Mouse (Mus musculus) forebrain, embryonic 12.5 days (tissue): ENCODE results near the gene Idh3g. TPM values are rescaled to one million over a fixed set of nuclear protein-coding genes. Genes with fewer than 3 reads are reported as not detected.
A peak's percentile ranks its signal among the peaks of the same experiment; 100 is the strongest.

ENCODE experiments used
- ATAC-seq: fragments of 200-750 bp; cut with Nextera tagmentation; 2 replicates; pipeline ENCODE4 v1.8.0; 2017; ENCODE audit warnings: moderate TSS enrichment; ENCODE audit not compliant: low FRiP score
- H3K27ac ChIP-seq: fragments of 300-500 bp; sonication (generic); 2 replicates; pipeline ENCODE4 v1.5.1; 2016; ENCODE audit warnings: mild to moderate bottlenecking
- H3K27me3 ChIP-seq: fragments of 300-500 bp; sonication (generic); 2 replicates; pipeline ENCODE4 v1.6.1; 2016; ENCODE audit warnings: mild to moderate bottlenecking
- H3K36me3 ChIP-seq: fragments of 300-500 bp; sonication (generic); replicated peaks from 2 replicates; pipeline ENCODE4 v1.6.1; 2016; ENCODE audit warnings: mild to moderate bottlenecking
- H3K4me1 ChIP-seq: fragments of 300-500 bp; sonication (generic); 2 replicates; pipeline ENCODE4 v1.6.1; 2016
- H3K4me2 ChIP-seq: fragments of 300-500 bp; sonication (generic); 2 replicates; pipeline ENCODE4 v1.6.1; 2016; ENCODE audit warnings: mild to moderate bottlenecking, moderate library complexity
- H3K4me3 ChIP-seq: fragments of 300-500 bp; sonication (generic); replicated peaks from 2 replicates; pipeline ENCODE4 v1.5.1; 2016; ENCODE audit warnings: mild to moderate bottlenecking
- H3K9ac ChIP-seq: fragments of 300-500 bp; sonication (generic); 2 replicates; pipeline ENCODE4 v1.6.1; 2016; ENCODE audit warnings: mild to moderate bottlenecking
- H3K9me3 ChIP-seq: fragments of 300-500 bp; sonication (generic); 2 replicates; pipeline ENCODE4 v1.6.1; 2016
- WGBS: fragments of 180-500 bp; shearing (Covaris S2); methylation state at CpG from one replicate; pipeline ENCODE4 v1.1.7; 2016; 5-methylcytosine and 5-hydroxymethylcytosine counted together
- polyA plus RNA-seq: library from polyadenylated mRNA; unstranded; fragments of >200 nt; fragmentation: Nextera tagmentation; extraction: Ambion mirVana; gene quantifications from 2 replicates; pipeline ENCODE4 v1.2.1, GENCODE M21; 2016

Idh3g gene
- 163 and 164 TPM in 2 replicates for polyA plus RNA-seq

DNA sequence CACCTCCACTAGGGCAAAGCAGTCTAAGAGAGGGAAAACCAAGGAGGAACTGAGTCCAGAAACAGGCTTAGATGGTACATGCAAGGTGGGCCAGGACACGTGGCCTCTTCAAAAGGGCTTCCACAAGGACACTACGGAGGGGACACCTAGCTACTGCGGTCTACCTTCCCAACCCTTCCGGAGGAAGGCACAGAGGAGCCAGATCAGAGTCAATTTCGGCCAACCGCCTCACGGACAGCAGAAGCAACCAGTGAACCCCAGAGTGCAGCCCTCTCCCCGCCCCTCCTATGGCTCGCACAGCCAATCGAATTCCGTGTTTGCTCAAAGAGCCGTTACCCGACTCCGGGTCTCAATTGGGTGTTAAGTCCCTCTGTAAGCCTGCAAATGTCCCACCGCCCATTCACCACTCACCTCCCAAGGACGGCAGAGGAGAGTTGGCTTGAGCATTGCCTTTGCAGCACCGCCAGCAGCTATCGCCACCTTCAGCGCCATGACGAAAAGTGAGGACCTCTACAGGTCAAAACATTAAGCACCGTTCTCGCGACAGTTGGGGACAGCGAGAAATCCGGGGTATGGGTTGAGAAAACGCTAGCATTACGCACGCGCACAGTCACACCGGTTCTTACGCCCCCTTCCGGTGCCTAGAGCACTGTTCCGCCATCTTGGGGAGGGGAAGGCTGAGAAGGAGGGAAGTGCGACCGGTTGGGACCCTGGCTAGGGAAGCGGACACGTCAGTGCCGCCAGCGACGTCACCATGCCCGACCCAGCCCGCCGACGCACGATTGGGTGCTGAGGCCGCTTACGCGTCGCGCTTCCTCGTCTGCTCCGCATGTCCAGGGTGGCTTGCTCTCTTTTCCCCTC is at the start of gene Idh3g, which contains the start of gene Ssr4:
Idh3g (minus strand) TSS at position 534 of the 861 bp plus-strand sequence.
Ssr4 (plus strand) TSS at position 665 of the 861 bp plus-strand sequence.
- 25% methylated on average over 52 of the region's 52 CpGs for WGBS

DNA sequence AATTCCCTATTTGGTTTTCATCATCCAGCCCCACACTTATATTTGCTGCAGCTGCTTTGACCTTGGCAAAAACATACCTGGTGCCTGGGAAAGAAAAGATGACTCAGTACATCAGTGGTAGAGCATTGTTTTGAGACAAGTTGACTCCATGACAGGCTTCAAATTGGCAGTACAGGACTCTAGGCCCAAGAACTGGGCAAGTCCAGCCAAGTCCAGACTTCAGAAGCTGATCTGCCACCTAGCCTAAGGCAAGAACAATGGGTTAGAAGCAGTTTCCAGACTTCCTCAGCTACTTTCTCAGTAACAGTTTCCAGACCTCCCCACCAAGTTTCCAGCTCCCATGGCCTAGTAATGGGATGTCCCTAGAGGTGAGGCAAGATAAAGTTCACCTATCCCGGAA is 49.0 kb upstream of the Idh3g start:
- H3K27ac ChIP-seq: no peak overlapping the region
- H3K4me3 ChIP-seq: no peak overlapping the region
- no peak overlapping the region for H3K9ac ChIP-seq
- H3K4me2 ChIP-seq: no peak overlapping the region
- H3K4me1 ChIP-seq: no peaks in the 10 kb centered on the region
- WGBS: 92% methylated on average over 1 of the region's 1 CpGs
- no peak for ATAC-seq
- no peaks in the 10 kb centered on the region for H3K36me3 ChIP-seq
- no peaks in the 10 kb centered on the region for H3K27me3 ChIP-seq
- H3K9me3 ChIP-seq: no peaks in the 10 kb centered on the region

More for the DNA sequence above, at the start of gene Idh3g, which contains the start of gene Ssr4:
- Histone ChIP-seq H3K9ac (peak within 1 kb of the TSS; percentile 67), H3K27me3 (no peaks in the 10 kb centered on the region), H3K9me3 (no peaks in the 10 kb centered on the region), H3K4me3 (peak within 1 kb of the TSS; percentile 54), H3K4me2 (peak within 1 kb of the TSS; percentile 62), H3K27ac (peak within 1 kb of the TSS; percentile 86), H3K4me1 (peaks cover 21% of the 10 kb centered on the region), H3K36me3 (peaks cover 16% of the 10 kb centered on the region)
- ATAC-seq: peak; percentile 97

DNA sequence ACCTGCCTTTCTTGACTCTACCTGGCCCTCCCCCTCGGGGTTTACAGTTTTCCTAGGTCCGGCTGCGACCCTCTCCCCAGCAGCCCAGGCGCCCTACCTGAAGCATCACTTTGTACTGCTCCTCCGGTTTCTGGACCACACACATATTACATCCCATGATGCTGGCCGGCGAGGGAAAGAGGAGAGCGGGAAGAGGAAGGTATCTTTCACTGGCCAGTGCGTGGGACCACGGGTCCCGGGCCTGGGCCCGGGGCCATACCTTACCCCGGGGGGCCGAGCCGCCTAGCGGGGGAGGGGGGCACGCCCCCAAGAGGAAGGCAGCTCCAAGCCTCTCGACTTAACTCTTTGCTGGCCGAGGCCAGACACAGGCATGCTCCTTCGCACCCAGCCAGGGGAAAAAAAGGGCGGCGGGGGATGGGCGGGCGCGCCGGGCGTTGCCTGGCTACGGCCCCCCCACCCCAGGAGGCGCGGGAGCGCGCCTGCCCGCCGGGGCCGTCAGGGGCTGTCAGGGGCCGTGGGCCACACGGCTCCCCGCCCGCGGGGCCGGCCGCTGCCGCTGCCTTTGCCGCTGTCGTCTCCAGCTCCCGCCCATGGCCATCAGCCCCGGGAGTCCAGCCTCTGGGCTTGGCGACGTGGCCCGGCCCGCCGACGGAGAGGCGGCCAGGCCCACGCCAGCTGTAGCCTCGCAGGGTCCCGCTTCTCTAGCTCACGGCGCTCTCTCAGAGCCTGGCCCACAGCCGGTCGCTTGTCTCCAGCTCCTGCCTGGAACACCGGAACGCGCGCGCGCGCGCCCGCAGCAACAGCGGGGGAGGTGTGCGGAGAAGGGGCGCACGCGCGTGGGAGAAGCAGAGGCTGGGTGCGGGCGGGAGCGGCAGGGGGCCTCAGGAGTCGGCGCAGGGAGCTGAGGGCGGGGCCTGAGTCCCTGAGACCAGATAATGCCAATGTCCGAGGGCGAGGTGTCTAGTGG is 37.8 kb upstream of the Idh3g start, which contains the start of gene Pdzd4:
Pdzd4 (minus strand) TSS at position 785 of the 967 bp plus-strand sequence.
- H3K4me2 ChIP-seq: peak within 1 kb of the TSS; percentile 63
- ATAC-seq: peak; percentile 85
- peak within 1 kb of the TSS; percentile 63 for H3K4me3 ChIP-seq
- H3K27me3 ChIP-seq: 0 out of 2 replicates have a peak, but pooled peaks cover 4% of the 10 kb centered on the region
- H3K9ac ChIP-seq: peak within 1 kb of the TSS; percentile 75
- peak within 1 kb of the TSS; percentile 89 for H3K27ac ChIP-seq
- H3K4me1 ChIP-seq: peaks cover 9% of the 10 kb centered on the region; the same call in 1 of the 2 replicates
- WGBS: 25% methylated on average over 47 of the region's 84 CpGs
- H3K36me3 ChIP-seq: no peaks in the 10 kb centered on the region
- no peaks in the 10 kb centered on the region for H3K9me3 ChIP-seq

DNA sequence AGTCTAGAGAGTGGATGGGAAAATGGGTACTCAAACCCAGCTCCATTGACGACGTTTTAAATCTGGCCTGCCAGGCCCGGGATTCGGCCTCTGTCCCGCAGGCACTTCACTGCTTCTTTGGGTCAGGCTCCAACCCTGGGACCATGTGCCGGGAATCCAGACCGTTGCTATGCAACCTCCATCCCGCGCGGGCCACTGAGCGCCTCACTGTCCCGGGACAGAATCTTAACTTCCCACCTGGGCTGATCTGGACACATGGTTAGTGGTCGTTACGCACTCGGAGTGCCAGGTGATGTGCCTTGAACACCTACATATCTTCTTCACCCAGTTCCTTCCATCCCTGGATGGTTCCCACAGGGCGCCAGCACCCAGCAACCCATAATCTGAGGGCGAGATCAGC is 37.0 kb upstream of the Idh3g start:
- peak overlapping the region; percentile 75 for H3K9ac ChIP-seq
- 0 out of 2 replicates have a peak, but pooled peaks cover 4% of the 10 kb centered on the region for H3K27me3 ChIP-seq
- H3K4me2 ChIP-seq: peak overlapping the region; percentile 63
- no peaks in the 10 kb centered on the region for H3K36me3 ChIP-seq
- no peak overlapping the region for H3K27ac ChIP-seq
- no peaks in the 10 kb centered on the region for H3K9me3 ChIP-seq
- peak overlapping the region; percentile 63 for H3K4me3 ChIP-seq
- peaks cover 9% of the 10 kb centered on the region; the same call in 1 of the 2 replicates for H3K4me1 ChIP-seq
- ATAC-seq: peak; percentile 42
- WGBS: 6% methylated on average over 17 of the region's 17 CpGs

DNA sequence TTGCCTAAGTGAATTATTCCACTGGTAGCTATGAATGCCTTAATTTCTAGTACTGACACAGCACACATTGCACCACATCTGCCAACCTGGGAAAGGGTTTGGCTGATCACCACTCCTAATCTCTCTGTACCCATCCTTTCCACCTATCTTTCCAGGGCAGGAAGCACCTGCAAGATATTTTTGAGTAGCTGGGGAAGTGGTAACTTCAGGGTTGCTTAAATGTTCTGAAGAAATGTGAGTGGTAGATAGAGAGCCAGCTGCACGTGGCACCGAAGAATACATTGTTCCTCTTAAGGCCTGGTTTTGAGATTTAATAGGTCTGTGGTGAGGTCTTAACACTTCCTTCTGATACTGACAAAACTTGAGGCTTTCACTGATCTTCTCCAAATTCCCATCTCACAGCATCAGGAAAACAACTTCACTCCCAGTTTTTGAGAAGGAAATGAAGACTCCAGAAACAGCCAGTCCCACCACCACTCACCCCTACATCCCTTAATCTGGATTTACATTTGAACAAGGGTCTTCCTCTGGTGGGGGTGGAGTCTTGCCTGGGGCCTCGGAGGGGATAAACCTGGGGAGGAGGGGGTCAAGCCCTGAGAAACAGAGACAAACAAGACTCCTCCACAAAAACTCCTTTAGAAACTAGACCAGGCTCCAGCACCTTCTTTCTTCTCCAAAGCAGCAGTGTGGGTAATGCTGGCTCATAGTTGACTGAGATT is 30.1 kb upstream of the Idh3g start:
- Histone ChIP-seq H3K36me3 (no peaks in the 10 kb centered on the region), H3K4me1 (0 out of 2 replicates have a peak, but pooled peaks cover 3% of the 10 kb centered on the region), H3K9ac (no peak overlapping the region), H3K4me3 (no peak overlapping the region), H3K27me3 (no peaks in the 10 kb centered on the region), H3K27ac (no peak overlapping the region), H3K9me3 (no peaks in the 10 kb centered on the region), H3K4me2 (no peak overlapping the region)
- no peak for ATAC-seq
- 54% methylated on average over 3 of the region's 3 CpGs for WGBS

DNA sequence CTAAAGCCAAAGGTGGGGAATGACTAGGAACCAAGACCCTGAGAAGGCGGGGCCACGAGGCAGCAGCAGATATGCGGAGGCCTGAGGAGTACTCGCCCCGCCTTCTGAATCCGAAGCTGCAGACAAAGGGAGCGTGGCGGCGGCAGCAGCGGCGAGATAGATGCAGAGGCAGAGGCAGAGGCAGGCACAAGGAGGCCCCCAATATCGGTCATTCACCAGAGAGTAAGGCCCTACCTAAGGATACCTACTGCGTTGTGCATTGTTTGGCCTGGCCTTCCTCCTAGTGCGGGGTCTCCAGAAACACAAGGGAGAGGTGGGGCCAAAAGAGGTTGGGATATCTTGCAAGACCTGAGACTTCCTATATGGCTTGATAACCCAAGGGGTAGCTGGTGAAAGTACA is 28.4 kb upstream of the Idh3g start:
- Histone ChIP-seq H3K27ac (peak overlapping the region; percentile 53; the same call in 1 of the 2 replicates), H3K9ac (peak overlapping the region; percentile 44), H3K27me3 (no peaks in the 10 kb centered on the region), H3K9me3 (no peaks in the 10 kb centered on the region), H3K4me2 (peak overlapping the region; percentile 45), H3K4me3 (peak overlapping the region; percentile 25), H3K4me1 (0 out of 2 replicates have a peak, but pooled peaks cover 3% of the 10 kb centered on the region), H3K36me3 (no peaks in the 10 kb centered on the region)
- WGBS: 24% methylated on average over 11 of the region's 14 CpGs
- peak; percentile 89 for ATAC-seq

DNA sequence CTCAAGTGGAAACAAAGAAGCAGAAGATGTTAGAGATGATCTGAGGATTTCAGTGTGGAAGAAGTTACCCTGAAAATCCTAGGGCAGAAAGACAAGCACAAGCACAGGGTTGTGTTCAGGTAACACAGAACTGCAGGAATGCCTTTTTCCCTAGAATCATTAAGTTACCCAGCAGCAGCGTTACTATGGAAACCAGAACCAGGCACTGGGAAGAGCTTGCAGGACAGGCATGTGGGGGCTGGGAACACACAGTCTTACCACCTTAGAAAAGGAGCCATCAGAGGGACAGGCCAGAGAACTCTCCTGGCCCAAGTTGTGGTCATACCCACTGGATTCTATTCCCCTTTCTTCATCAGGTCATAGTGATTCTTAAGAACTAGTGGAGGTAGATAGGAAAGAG is 19.1 kb upstream of the Idh3g start:
- peak; percentile 49; the same call in 1 of the 2 replicates for ATAC-seq

DNA sequence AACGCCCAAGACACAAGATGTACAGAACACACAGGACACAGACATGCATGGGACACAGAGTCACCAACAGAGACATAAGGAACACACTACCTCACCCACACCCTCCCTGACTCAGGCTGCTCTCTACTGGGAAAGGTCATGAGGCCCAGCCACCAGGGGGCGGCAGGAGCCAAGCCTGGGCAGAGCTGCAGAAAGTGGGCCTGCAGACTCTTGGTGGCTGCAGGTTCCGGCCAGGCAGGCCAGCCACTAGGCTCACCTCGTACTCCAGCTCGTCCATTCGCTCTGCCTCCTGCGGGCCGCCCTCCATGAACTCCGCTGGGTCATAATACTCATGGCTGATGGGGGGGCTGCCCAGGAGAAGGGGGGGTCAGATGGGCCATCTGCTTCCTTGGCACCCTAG is 11.8 kb upstream of the Idh3g start:
- H3K27ac ChIP-seq: no peak overlapping the region

More for the DNA sequence above, 19.1 kb upstream of the Idh3g start:
- H3K9ac ChIP-seq: no peak overlapping the region
- no peak overlapping the region for H3K27ac ChIP-seq
- WGBS: 69% methylated on average over 1 of the region's 1 CpGs
- no peaks in the 10 kb centered on the region for H3K27me3 ChIP-seq
- H3K4me3 ChIP-seq: no peak overlapping the region
- no peak overlapping the region for H3K4me2 ChIP-seq
- H3K9me3 ChIP-seq: no peaks in the 10 kb centered on the region
- H3K4me1 ChIP-seq: peaks cover 9% of the 10 kb centered on the region
- H3K36me3 ChIP-seq: no peaks in the 10 kb centered on the region

DNA sequence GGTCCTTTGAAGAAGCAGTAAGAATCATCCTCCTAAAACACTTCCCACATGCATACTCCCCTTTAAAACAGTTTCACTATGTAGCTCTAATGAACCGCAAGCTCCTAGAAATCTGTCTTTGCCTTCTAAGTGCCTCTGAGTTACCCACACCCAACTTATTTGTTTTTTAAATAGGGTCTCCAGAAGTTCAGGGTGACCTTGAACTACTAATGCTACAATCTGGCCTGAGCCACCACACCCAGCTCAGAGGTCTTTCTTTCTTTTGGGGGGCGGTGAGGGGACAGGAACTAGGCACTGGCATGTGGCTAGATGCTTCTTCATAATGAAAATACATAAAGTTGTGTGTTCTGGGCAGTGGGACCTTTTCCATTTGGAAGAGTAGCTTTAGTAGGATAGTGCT is 10.8 kb upstream of the Idh3g start:
- Histone ChIP-seq H3K9ac (no peak overlapping the region), H3K27ac (no peak overlapping the region), H3K9me3 (no peaks in the 10 kb centered on the region), H3K27me3 (no peaks in the 10 kb centered on the region), H3K4me1 (no peaks in the 10 kb centered on the region), H3K4me2 (no peak overlapping the region), H3K36me3 (peaks cover 13% of the 10 kb centered on the region; the same call in 1 of the 2 replicates), H3K4me3 (no peak overlapping the region)
- 85% methylated on average over 2 of the region's 2 CpGs for WGBS
- no peak for ATAC-seq

More for the DNA sequence above, 11.8 kb upstream of the Idh3g start:
- no peaks in the 10 kb centered on the region for H3K9me3 ChIP-seq
- 51% methylated on average over 9 of the region's 9 CpGs for WGBS
- peak; percentile 77 for ATAC-seq
- no peak overlapping the region for H3K9ac ChIP-seq
- peaks cover 13% of the 10 kb centered on the region; the same call in 1 of the 2 replicates for H3K36me3 ChIP-seq
- no peaks in the 10 kb centered on the region for H3K27me3 ChIP-seq
- no peak overlapping the region for H3K4me3 ChIP-seq
- H3K4me2 ChIP-seq: no peak overlapping the region
- H3K4me1 ChIP-seq: no peaks in the 10 kb centered on the region

DNA sequence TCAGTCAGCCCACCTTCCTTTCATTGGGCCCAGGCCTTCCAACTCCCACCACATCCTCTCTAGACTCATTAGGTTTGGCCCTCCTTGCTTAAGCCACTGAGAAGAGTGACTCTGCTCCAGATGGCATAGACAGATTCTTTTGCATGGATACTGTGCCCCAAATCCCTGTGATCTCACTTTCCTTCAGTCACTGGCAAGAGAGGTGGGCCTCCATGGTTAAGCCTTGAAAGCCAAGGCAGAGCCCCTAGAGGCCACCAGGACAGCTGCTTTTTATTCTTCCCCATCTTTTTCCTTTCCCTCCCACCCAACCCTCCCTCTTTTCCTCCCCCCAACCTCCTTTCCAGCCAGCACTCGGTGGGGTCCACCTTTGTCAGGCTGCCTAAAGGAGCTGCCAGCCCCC is 6.8 kb upstream of the Idh3g start:
- no peaks in the 10 kb centered on the region for H3K9me3 ChIP-seq
- H3K4me1 ChIP-seq: peaks cover 1% of the 10 kb centered on the region
- H3K9ac ChIP-seq: no peak overlapping the region
- no peak overlapping the region for H3K4me2 ChIP-seq
- ATAC-seq: no peak
- H3K4me3 ChIP-seq: no peak overlapping the region
- peaks cover 26% of the 10 kb centered on the region for H3K36me3 ChIP-seq
- H3K27ac ChIP-seq: peak overlapping the region; percentile 31; the same call in 1 of the 2 replicates
- 22% methylated on average over 1 of the region's 1 CpGs for WGBS
- no peaks in the 10 kb centered on the region for H3K27me3 ChIP-seq

DNA sequence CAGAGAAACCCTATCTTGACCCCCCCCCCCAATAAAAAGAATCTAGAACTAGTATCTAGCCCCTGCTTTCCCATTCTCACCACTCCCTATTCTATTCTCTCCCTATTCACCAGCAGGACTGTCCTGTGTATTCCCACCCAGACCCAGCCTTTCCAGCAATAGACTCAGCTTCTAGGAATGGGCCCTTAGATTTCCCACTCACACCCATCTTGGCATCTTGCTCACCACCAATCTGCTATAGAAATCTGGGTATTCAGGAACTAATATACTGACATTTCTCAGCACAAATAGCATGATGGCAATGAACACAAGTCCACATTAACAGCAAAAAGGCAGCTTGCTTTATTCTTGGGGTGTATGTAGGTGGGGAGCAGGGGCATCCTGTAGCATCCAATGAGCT is 6.3 kb upstream of the Idh3g start:
- Histone ChIP-seq H3K9ac (no peak overlapping the region), H3K4me1 (peaks cover 6% of the 10 kb centered on the region), H3K27ac (no peak overlapping the region), H3K36me3 (peaks cover 26% of the 10 kb centered on the region), H3K4me2 (no peak overlapping the region), H3K9me3 (no peaks in the 10 kb centered on the region), H3K4me3 (no peak overlapping the region), H3K27me3 (no peaks in the 10 kb centered on the region)
- ATAC-seq: no peak
